ENCODE assay signal across 9 mouse cellular contexts in the genomic region with DNA sequence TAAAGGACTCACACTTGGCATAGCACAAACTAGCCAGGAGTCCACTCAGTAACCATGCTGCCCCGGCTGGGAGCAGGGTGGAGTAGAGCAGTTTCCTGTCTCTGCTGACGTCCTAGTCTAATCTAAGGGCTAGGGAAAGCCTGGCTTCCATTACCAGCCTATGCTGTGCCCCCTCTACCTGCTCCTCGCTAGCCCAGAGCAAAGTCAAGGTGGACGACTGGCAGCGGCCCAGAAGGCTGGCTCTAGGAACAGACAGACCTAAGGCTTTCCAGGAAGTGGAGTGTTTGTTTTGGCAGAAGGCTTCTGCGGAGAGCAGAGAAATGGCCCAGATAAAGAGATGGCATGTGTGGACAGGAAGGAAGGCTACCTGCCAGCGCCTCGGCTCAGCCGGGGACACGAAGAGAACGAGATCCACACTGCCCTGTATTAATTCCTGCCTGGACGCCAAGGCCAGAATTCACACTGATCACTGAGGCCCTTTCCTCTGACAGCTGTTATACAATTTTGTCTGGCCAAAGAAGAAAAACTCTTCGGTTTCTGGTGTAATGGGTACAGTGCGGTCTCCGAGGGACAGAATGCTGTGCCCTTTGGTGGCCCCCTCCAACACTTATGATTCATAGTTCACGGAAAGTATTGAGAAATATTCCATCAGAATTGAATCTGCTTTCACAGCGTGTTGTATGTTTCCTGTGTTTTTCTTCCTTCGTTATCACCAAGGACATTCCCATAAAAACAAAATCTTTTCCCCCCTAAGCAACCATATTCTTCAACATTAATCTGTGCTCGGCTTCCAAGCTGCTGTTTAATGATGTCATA.
DNase-seq lines count a peak whose midpoint lies in the region; ATAC-seq and TF ChIP-seq lines count a peak whose summit lies in the region.
"Had no signal": no experiment of that assay in that cellular context is flagged by ENCODE, and none has a peak within 500 bp of the region (broad histone marks: within the 10 kb centered on the region; RNA-seq: fewer than 3 reads in every experiment).

No protein-coding gene starts in this region.

- TF ChIP-seq CTCF in left cerebral cortex, adult 2 months (IDR thresholded peaks at IDR 0.05), result no peak

- H3K4me2 ChIP-seq in neural tube, embryonic 14.5 days (ENCODE audit: low read depth, low read length), result no peak overlapping the region
- H3K4me2 ChIP-seq in embryonic facial prominence, embryonic 14.5 days (ENCODE audit: low read depth, low read length), result no peak overlapping the region
- no peak overlapping the region for H3K4me2 ChIP-seq in liver, embryonic 11.5 days
- no peak overlapping the region for H3K4me2 ChIP-seq in stomach, embryonic 15.5 days
- H3K4me2 ChIP-seq: limb, embryonic 13.5 days had no signal

- no peak for ATAC-seq in neural tube, embryonic 14.5 days (ENCODE audit: low read depth)
- ATAC-seq in embryonic facial prominence, embryonic 14.5 days (ENCODE audit: low read depth), result peak; percentile 19; the same call in 1 of the 2 replicates
- peak; percentile 18; the same call in 1 of the 2 replicates for ATAC-seq in liver, embryonic 11.5 days (replicated peaks; ENCODE audit: low FRiP score)
- peak; percentile 13; the same call in 1 of the 2 replicates for ATAC-seq in stomach, embryonic 15.5 days (ENCODE audit: insufficient read depth, low FRiP score, low read depth)

- H3K4me1 ChIP-seq in neural tube, embryonic 14.5 days (ENCODE audit: control insufficient read depth, insufficient read depth, low read length), result peaks cover 5% of the 10 kb centered on the region; the same call in 1 of the 2 replicates
- H3K4me1 ChIP-seq in embryonic facial prominence, embryonic 14.5 days (ENCODE audit: control insufficient read depth, insufficient read depth, low read length), result peaks cover 24% of the 10 kb centered on the region
- peaks cover 18% of the 10 kb centered on the region for H3K4me1 ChIP-seq in liver, embryonic 11.5 days (replicated peaks; ENCODE audit: control insufficient read depth, insufficient read depth, low read length)
- peaks cover 27% of the 10 kb centered on the region for H3K4me1 ChIP-seq in stomach, embryonic 15.5 days

- no peaks in the 10 kb centered on the region for H3K27me3 ChIP-seq in neural tube, embryonic 14.5 days (ENCODE audit: control insufficient read depth, insufficient read depth, low read length)
- no peaks in the 10 kb centered on the region for H3K27me3 ChIP-seq in embryonic facial prominence, embryonic 14.5 days (replicated peaks; ENCODE audit: control insufficient read depth, insufficient read depth, low read length)
- no peaks in the 10 kb centered on the region for H3K27me3 ChIP-seq in liver, embryonic 11.5 days (replicated peaks; ENCODE audit: control insufficient read depth, insufficient read depth, low read length)
- no peaks in the 10 kb centered on the region for H3K27me3 ChIP-seq in stomach, embryonic 15.5 days (replicated peaks)
- H3K27me3 ChIP-seq: limb, embryonic 13.5 days had no signal

- H3K4me3 ChIP-seq in neural tube, embryonic 14.5 days (ENCODE audit: low read depth, low read length), result no peak overlapping the region
- H3K4me3 ChIP-seq in embryonic facial prominence, embryonic 14.5 days (ENCODE audit: low read depth, low read length), result no peak overlapping the region
- H3K4me3 ChIP-seq in liver, embryonic 11.5 days (ENCODE audit: low read depth, low read length), result no peak overlapping the region
- no peak overlapping the region for H3K4me3 ChIP-seq in stomach, embryonic 15.5 days (replicated peaks)
- H3K4me3 ChIP-seq in left cerebral cortex, adult 2 months, result no peak overlapping the region
- H3K4me3 ChIP-seq: limb, embryonic 13.5 days had no signal

- intact Hi-C loops in heart, postnatal 14 days (cut with DNase I), result loop anchor here (5.0 kb wide), 1 partner anchor 91 kb away; no protein-coding TSS in a partner anchor
- intact Hi-C loops in left cerebral cortex, adult 2 months (cut with DNase I), result no loop called here

- 79% methylated on average over 19 of the region's 19 CpGs for WGBS in neural tube, embryonic 14.5 days
- WGBS in embryonic facial prominence, embryonic 14.5 days, result 43% methylated on average over 19 of the region's 19 CpGs
- WGBS in liver, embryonic 11.5 days, result 41% methylated on average over 19 of the region's 19 CpGs
- 40% methylated on average over 19 of the region's 19 CpGs for WGBS in stomach, embryonic 15.5 days

- no peaks in the 10 kb centered on the region for H3K9me3 ChIP-seq in neural tube, embryonic 14.5 days (ENCODE audit: control insufficient read depth, low read length)
- H3K9me3 ChIP-seq in embryonic facial prominence, embryonic 14.5 days (ENCODE audit: control insufficient read depth, low read length), result no peaks in the 10 kb centered on the region
- no peaks in the 10 kb centered on the region for H3K9me3 ChIP-seq in liver, embryonic 11.5 days (ENCODE audit: control insufficient read depth, low read length)
- no peaks in the 10 kb centered on the region for H3K9me3 ChIP-seq in stomach, embryonic 15.5 days
- H3K9me3 ChIP-seq: limb, embryonic 13.5 days had no signal

- no peak overlapping the region for H3K9ac ChIP-seq in neural tube, embryonic 14.5 days (replicated peaks; ENCODE audit: low read depth, low read length)
- H3K9ac ChIP-seq in embryonic facial prominence, embryonic 14.5 days (ENCODE audit: low read depth, low read length), result no peak overlapping the region
- no peak overlapping the region for H3K9ac ChIP-seq in liver, embryonic 11.5 days (ENCODE audit: low read depth, low read length)
- no peak overlapping the region for H3K9ac ChIP-seq in stomach, embryonic 15.5 days
- H3K9ac ChIP-seq: limb, embryonic 13.5 days had no signal

- no peak for DNase-seq in neural tube, embryonic 10.5 days (ENCODE audit: extremely low spot score, low spot score)
- peak; percentile 44 for DNase-seq in embryonic facial prominence, embryonic 14.5 days (ENCODE audit: low spot score)
- peak; percentile 69 to 74 for DNase-seq in heart, postnatal 14 days
- DNase-seq in liver, embryonic 11.5 days (ENCODE audit: low spot score), result no peak
- no peak for DNase-seq in left cerebral cortex, adult 2 months (ENCODE audit: extremely low spot score in 1 of 2, low spot score in 2 of 2)
- DNase-seq in embryo, embryonic 10 days (ENCODE audit: low spot score), result no peak

- 0 out of 2 replicates have a peak overlapping the region, but pooled peaks have one; percentile 22 for H3K27ac ChIP-seq in neural tube, embryonic 14.5 days (ENCODE audit: low read depth, low read length)
- H3K27ac ChIP-seq in embryonic facial prominence, embryonic 14.5 days (replicated peaks; ENCODE audit: low read depth, low read length), result peak overlapping the region; percentile 19; the same call in 1 of the 2 replicates
- H3K27ac ChIP-seq in liver, embryonic 11.5 days (ENCODE audit: low read depth, low read length), result no peak overlapping the region
- peak overlapping the region; percentile 6 for H3K27ac ChIP-seq in stomach, embryonic 15.5 days
- H3K27ac ChIP-seq in left cerebral cortex, adult 2 months, result no peak overlapping the region
- H3K27ac ChIP-seq: limb, embryonic 13.5 days had no signal

- no peaks in the 10 kb centered on the region for H3K36me3 ChIP-seq in neural tube, embryonic 14.5 days (ENCODE audit: control insufficient read depth, insufficient read depth, low read length)
- H3K36me3 ChIP-seq in embryonic facial prominence, embryonic 14.5 days (ENCODE audit: control insufficient read depth, insufficient read depth, low read length), result 0 out of 2 replicates have a peak, but pooled peaks cover 10% of the 10 kb centered on the region
- H3K36me3 ChIP-seq in liver, embryonic 11.5 days (ENCODE audit: control insufficient read depth, insufficient read depth, low read length), result no peaks in the 10 kb centered on the region
- H3K36me3 ChIP-seq in stomach, embryonic 15.5 days, result no peaks in the 10 kb centered on the region

Comparison
In these comparisons a context has a peak if more than half of its experiments do, and no peak if none do; other contexts are left out.
1. H3K27ac ChIP-seq: peak in neural tube, embryonic 14.5 days (single experiment), embryonic facial prominence, embryonic 14.5 days (single experiment) and stomach, embryonic 15.5 days (single experiment); none in liver, embryonic 11.5 days (single experiment) and left cerebral cortex, adult 2 months (single experiment).
2. DNase-seq: peak in embryonic facial prominence, embryonic 14.5 days (single experiment) and heart, postnatal 14 days (2 of 2); none in neural tube, embryonic 10.5 days (single experiment), liver, embryonic 11.5 days (single experiment), left cerebral cortex, adult 2 months (0 of 2) and embryo, embryonic 10 days (single experiment).